8 mouse cellular contexts compared by ENCODE assay signal in genomic region chr4:118436820-118437603, GRCm38 (mm10). TPM values are rescaled to one million over a fixed set of nuclear protein-coding genes. Genes with fewer than 3 reads are reported as not detected.
DNase-seq lines count a peak whose midpoint lies in the region; ATAC-seq lines count a peak whose summit lies in the region.

TSS of gene Cdc20 (minus strand) at chr4:118437352.

- H3K27ac ChIP-seq in hindbrain, embryonic 13.5 days = peak within 1 kb of the TSS; percentile 88

- H3K4me1 ChIP-seq in hindbrain, embryonic 13.5 days (replicated peaks) = peaks cover 34% of the 10 kb centered on the region

- peak within 1 kb of the TSS; percentile 77 for H3K9ac ChIP-seq in hindbrain, embryonic 13.5 days

- H3K9me3 ChIP-seq in hindbrain, embryonic 13.5 days = no peaks in the 10 kb centered on the region

- peak; percentile 95 for ATAC-seq in hindbrain, embryonic 13.5 days (ENCODE audit: low FRiP score)

- H3K4me3 ChIP-seq in hindbrain, embryonic 13.5 days = peak within 1 kb of the TSS; percentile 51

- WGBS in hindbrain, embryonic 13.5 days = under 1% methylated on average over 67 of the region's 67 CpGs

- H3K4me2 ChIP-seq in hindbrain, embryonic 13.5 days = peak within 1 kb of the TSS; percentile 97

- DNase-seq in Muller cell, postnatal 12 days (ENCODE audit: inconsistent ontology term) = peak; percentile 99
- DNase-seq in cerebellum, adult 9-11 months = peak; percentile 85
- peak; percentile 92 for DNase-seq in frontal cortex, postnatal 10 days (ENCODE audit: low spot score in 2 of 2)
- DNase-seq in layer of hippocampus, postnatal 25 days (ENCODE audit: extremely low spot score in 1 of 2, low spot score in 1 of 2) = peak; percentile 65 to 68
- peak; percentile 94 for DNase-seq in lung, postnatal 25 days (ENCODE audit: low spot score)
- DNase-seq in retina, embryonic 14.5 days (ENCODE audit: low spot score) = peak; percentile 95
- peak; percentile 86 for DNase-seq in thymus, postnatal 4 days

- no peaks in the 10 kb centered on the region for H3K27me3 ChIP-seq in hindbrain, embryonic 13.5 days

- H3K36me3 ChIP-seq in hindbrain, embryonic 13.5 days = peaks cover 19% of the 10 kb centered on the region

RNA-seq across cellular contexts. Expression of gene Cdc20, which starts in this region (rescaled TPM):
- 56.1 and 66.8 TPM in 2 replicates for polyA plus RNA-seq in hindbrain, embryonic 13.5 days (2015; fragmentation: Nextera tagmentation; extraction: Ambion mirVana)
- 1 to 10 TPM; 1.1 to 1.5 TPM for total RNA-seq in layer of hippocampus, postnatal 25 days (2021)

Comparison
In these comparisons a context has a peak if more than half of its experiments do, and no peak if none do; other contexts are left out.
1. Peak in every context shown above with its lines: DNase-seq, ATAC-seq, H3K4me3 ChIP-seq and H3K27ac ChIP-seq.